Mouse (Mus musculus) kidney, adult 2 months (tissue): ENCODE measurements around the gene Psmd2. TPM values are rescaled to one million over a fixed set of nuclear protein-coding genes. Genes with fewer than 3 reads are reported as not detected.

Experiments used
- DNase-seq: peaks from one replicate; pipeline ENCODE4 v3.0.0; 2021
- H3K27ac ChIP-seq: fragments of 200-500 bp; 2 replicates; pipeline ENCODE4 v1.5.1; 2012; ENCODE audit warnings: low read depth, low read length, control low read depth, inconsistent platforms; ENCODE audit not compliant: insufficient read depth
- H3K27me3 ChIP-seq: fragments of 200-500 bp; replicated peaks from 2 replicates; pipeline ENCODE4 v1.6.1; 2012; ENCODE audit warnings: mild to moderate bottlenecking, moderate library complexity, low read length, inconsistent platforms; ENCODE audit not compliant: control insufficient read depth, insufficient read depth
- H3K36me3 ChIP-seq: fragments of 200-500 bp; 2 replicates; pipeline ENCODE4 v1.6.1; 2012; ENCODE audit warnings: mild to moderate bottlenecking, moderate library complexity, low read length, inconsistent platforms; ENCODE audit not compliant: control insufficient read depth, insufficient read depth
- H3K4me1 ChIP-seq: fragments of 200-500 bp; 2 replicates; pipeline ENCODE4 v1.6.1; 2011; ENCODE audit warnings: low read length; ENCODE audit not compliant: control insufficient read depth, insufficient read depth
- H3K4me3 ChIP-seq: fragments of 200-500 bp; 2 replicates; pipeline ENCODE4 v1.5.1; 2011; ENCODE audit warnings: mild to moderate bottlenecking, low read depth, low read length, control low read depth; ENCODE audit not compliant: insufficient read depth
- CTCF ChIP-seq: fragments of 200-500 bp; conservative IDR thresholded peaks from 2 replicates; pipeline ENCODE4 v1.5.1; 2011; ENCODE audit warnings: low read depth, mild to moderate bottlenecking, control low read depth, low read length, moderate library complexity, mixed read lengths; ENCODE audit not compliant: insufficient read depth, insufficient read length
- POLR2A ChIP-seq: fragments of 200-500 bp; IDR thresholded peaks from one replicate; pipeline ENCODE4 v1.6.1; 2011; ENCODE audit warnings: low read depth, low read length, control low read depth
- WGBS: fragments of 180-500 bp; shearing (Covaris S2); methylation state at CpG from one replicate; pipeline ENCODE4 v1.1.7; 2018; 5-methylcytosine and 5-hydroxymethylcytosine counted together
- polyA plus RNA-seq: library from polyadenylated mRNA; depleted of rRNA; stranded (reverse); fragments of >200 nt; gene quantifications from 2 replicates; pipeline ENCODE4 v1.2.3, GENCODE M21; 2012

The Psmd2 gene
- polyA plus RNA-seq, 1 experiment, result 96.9 TPM

- no peaks in the 10 kb centered on the region for H3K36me3 ChIP-seq
- H3K4me1 ChIP-seq, result no peaks in the 10 kb centered on the region
- TF ChIP-seq POLR2A (no peak), CTCF (no peak)
- WGBS, result 11% methylated on average over 53 of the region's 54 CpGs
- H3K27me3 ChIP-seq, result 0 out of 2 replicates have a peak, but pooled peaks cover 2% of the 10 kb centered on the region
- no peak for DNase-seq
- H3K4me3 ChIP-seq, result no peak within 1 kb of the TSS
- no peak within 1 kb of the TSS for H3K27ac ChIP-seq
Measured at GRCm38 (mm10) chr16:20629731-20630634, 21.5 kb upstream of the Psmd2 start, which contains the start of gene Ece2. Ece2 (plus strand) TSS chr16:20629828.

GRCm38 (mm10) chr16:20637410-20637809 lies 14.0 kb upstream of the Psmd2 start:
- TF ChIP-seq POLR2A (no peak), CTCF (no peak)
- 73% methylated on average over 8 of the region's 8 CpGs for WGBS
- no peak overlapping the region for H3K4me3 ChIP-seq
- no peak for DNase-seq
- no peaks in the 10 kb centered on the region for H3K4me1 ChIP-seq
- no peak overlapping the region for H3K27ac ChIP-seq
- H3K27me3 ChIP-seq, result no peaks in the 10 kb centered on the region
- no peaks in the 10 kb centered on the region for H3K36me3 ChIP-seq

GRCm38 (mm10) chr16:20638367-20638766 lies 13.1 kb upstream of the Psmd2 start:
- Histone ChIP-seq H3K27ac (no peak overlapping the region), H3K36me3 (no peaks in the 10 kb centered on the region), H3K4me3 (no peak overlapping the region), H3K27me3 (no peaks in the 10 kb centered on the region), H3K4me1 (no peaks in the 10 kb centered on the region)
- 85% methylated on average over 8 of the region's 8 CpGs for WGBS
- no peak for TF ChIP-seq POLR2A
- no peak for TF ChIP-seq CTCF
- DNase-seq, result no peak

GRCm38 (mm10) chr16:20642161-20642560 lies 9.3 kb upstream of the Psmd2 start:
- DNase-seq, result peak; percentile 73
- no peak overlapping the region for H3K4me3 ChIP-seq
- WGBS, result under 1% methylated on average over 8 of the region's 8 CpGs
- no peaks in the 10 kb centered on the region for H3K4me1 ChIP-seq
- no peak overlapping the region for H3K27ac ChIP-seq
- no peaks in the 10 kb centered on the region for H3K36me3 ChIP-seq
- peak; percentile 87 for TF ChIP-seq CTCF
- TF ChIP-seq POLR2A, result no peak
- H3K27me3 ChIP-seq, result no peaks in the 10 kb centered on the region

GRCm38 (mm10) chr16:20643911-20644310 lies 7.5 kb upstream of the Psmd2 start:
- no peak overlapping the region for H3K4me3 ChIP-seq
- 81% methylated on average over 7 of the region's 7 CpGs for WGBS
- H3K27me3 ChIP-seq, result no peaks in the 10 kb centered on the region
- no peak for DNase-seq
- H3K36me3 ChIP-seq, result no peaks in the 10 kb centered on the region
- no peak for TF ChIP-seq POLR2A
- TF ChIP-seq CTCF, result no peak
- H3K4me1 ChIP-seq, result no peaks in the 10 kb centered on the region
- H3K27ac ChIP-seq, result no peak overlapping the region

GRCm38 (mm10) chr16:20651947-20652310 lies 477 bp downstream of the Psmd2 start:
- no peak for DNase-seq
- no peaks in the 10 kb centered on the region; the same call in 1 of the 2 replicates for H3K4me1 ChIP-seq
- no peaks in the 10 kb centered on the region for H3K27me3 ChIP-seq
- peak overlapping the region; percentile 52; the same call in 1 of the 2 replicates for H3K27ac ChIP-seq
- 6% methylated on average over 12 of the region's 12 CpGs for WGBS
- peaks cover 9% of the 10 kb centered on the region for H3K36me3 ChIP-seq
- TF ChIP-seq POLR2A (no peak), CTCF (no peak)
- H3K4me3 ChIP-seq, result peak overlapping the region; percentile 67

- Histone ChIP-seq H3K4me1 (no peaks in the 10 kb centered on the region; the same call in 1 of the 2 replicates), H3K36me3 (peaks cover 15% of the 10 kb centered on the region), H3K27ac (no peak overlapping the region), H3K27me3 (no peaks in the 10 kb centered on the region), H3K4me3 (no peak overlapping the region)
- 47% methylated on average over 2 of the region's 2 CpGs for WGBS
- DNase-seq, result no peak
- TF ChIP-seq CTCF (no peak), POLR2A (no peak)
Measured at GRCm38 (mm10) chr16:20653315-20653714, 1.9 kb downstream of the Psmd2 start.
